Comparison of ENCODE assay signal across 8 mouse cellular contexts in the genomic region with DNA sequence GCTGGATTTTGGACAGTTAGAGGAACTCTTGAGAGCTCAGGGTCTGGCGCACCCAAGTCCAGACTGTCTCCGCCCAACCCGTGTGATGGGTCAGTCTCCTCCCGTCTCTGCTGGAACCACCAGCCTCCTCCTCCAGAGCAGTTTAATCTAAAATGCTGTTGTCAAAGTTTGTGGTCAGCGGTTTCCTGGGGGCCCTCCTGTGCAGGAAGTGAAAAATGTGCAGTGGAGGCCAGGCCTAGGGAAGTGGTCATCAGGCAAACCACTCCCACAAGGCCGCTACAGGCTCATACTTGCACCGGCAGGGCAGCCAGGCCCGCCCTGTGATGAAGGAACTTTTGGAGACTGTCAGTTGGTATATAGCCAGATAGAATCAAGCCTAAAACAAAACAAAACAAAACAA. TPM values are rescaled to one million over a fixed set of nuclear protein-coding genes. Genes with fewer than 3 reads are reported as not detected.
DNase-seq lines count a peak whose midpoint lies in the region; ATAC-seq and TF ChIP-seq lines count a peak whose summit lies in the region.

No protein-coding gene starts in this region.

- peaks cover 12% of the 10 kb centered on the region for H3K4me1 ChIP-seq in bone marrow, adult 2 months (ENCODE audit: control insufficient read depth, insufficient read depth, low read length)
- peaks cover 33% of the 10 kb centered on the region for H3K4me1 ChIP-seq in midbrain, embryonic 10.5 days

- H3K27me3 ChIP-seq in midbrain, embryonic 10.5 days (ENCODE audit: low read depth, poor library complexity, severe bottlenecking): peaks cover 47% of the 10 kb centered on the region

- no peaks in the 10 kb centered on the region for H3K9me3 ChIP-seq in midbrain, embryonic 10.5 days (replicated peaks)

- H3K36me3 ChIP-seq in midbrain, embryonic 10.5 days: no peaks in the 10 kb centered on the region

- peak overlapping the region; percentile 90 for H3K27ac ChIP-seq in bone marrow, adult 2 months (ENCODE audit: control insufficient read depth, insufficient read depth, low read depth, low read length, poor library complexity)
- no peak overlapping the region for H3K27ac ChIP-seq in midbrain, embryonic 10.5 days (replicated peaks)

- peak; percentile 48 for DNase-seq in CD4-positive, CD25-positive, alpha-beta regulatory T cell, adult 2 months (ENCODE audit: low read depth, low spot score)
- peak; percentile 68 for DNase-seq in kidney, adult 9 months
- DNase-seq in midbrain, embryonic 10.5 days (ENCODE audit: low spot score): no peak
- DNase-seq in layer of hippocampus, adult 11-12 months (ENCODE audit: low spot score): no peak
- no peak for DNase-seq in layer of hippocampus, postnatal 10 days (ENCODE audit: low spot score in 2 of 2)
- DNase-seq in embryo, embryonic 10 days (ENCODE audit: low spot score): no peak

- WGBS in bone marrow, adult 2 months: 5% methylated on average over 8 of the region's 8 CpGs
- 88% methylated on average over 8 of the region's 8 CpGs for WGBS in midbrain, embryonic 10.5 days

- TF ChIP-seq POLR2A in bone marrow, adult 2 months (IDR thresholded peaks at IDR 0.05; ENCODE audit: borderline replicate concordance, control insufficient read depth, low read depth, low read length): peak; percentile 20; the same call in 1 of the 2 replicates

- no peak overlapping the region for H3K4me3 ChIP-seq in bone marrow, adult 2 months (replicated peaks; ENCODE audit: control insufficient read depth, low read depth, low read length)
- no peak overlapping the region for H3K4me3 ChIP-seq in midbrain, embryonic 10.5 days

- peak; percentile 80 for ATAC-seq in monocyte, adult 5-6 weeks (replicated peaks; ENCODE audit: insufficient number of reproducible peaks, low FRiP score, low TSS enrichment, poor library complexity, severe bottlenecking)

- no peak for TF ChIP-seq CTCF in bone marrow, adult 2 months (IDR thresholded peaks at IDR 0.05; ENCODE audit: control insufficient read depth, insufficient read depth, low read length)

RNA-seq across cellular contexts. Expression of a gene that starts 6.7 kb away (rescaled TPM):
- 9.6 and 24.0 TPM in 2 replicates for polyA plus RNA-seq in bone marrow, adult 2 months (2011; ENCODE audit: insufficient read depth, insufficient read length, low replicate concordance, missing spikeins)
- 54.4 to 58.3 TPM (median 55.2 TPM) in 3 replicates for total RNA-seq in monocyte, adult 5-6 weeks (2017)
- polyA plus RNA-seq in midbrain, embryonic 10.5 days (2016; fragmentation: Nextera tagmentation; extraction: Ambion mirVana): 1.1 and 1.5 TPM in 2 replicates
- 1 to 10 TPM; 6.1 to 6.2 TPM for total RNA-seq in layer of hippocampus, postnatal 10 days (2021)

Comparison
In these comparisons a context has a peak if more than half of its experiments do, and no peak if none do; other contexts are left out.
1. DNase-seq: peak in CD4-positive, CD25-positive, alpha-beta regulatory T cell, adult 2 months (single experiment) and kidney, adult 9 months (single experiment); none in midbrain, embryonic 10.5 days (single experiment), layer of hippocampus, adult 11-12 months (single experiment), layer of hippocampus, postnatal 10 days (0 of 2) and embryo, embryonic 10 days (single experiment).